Mouse (Mus musculus) kidney, adult 11 months (tissue): ENCODE measurements around the gene Stxbp1.

Experiments used
- DNase-seq: peaks from one replicate; pipeline ENCODE4 v3.0.0; 2022

The Stxbp1 gene

DNA sequence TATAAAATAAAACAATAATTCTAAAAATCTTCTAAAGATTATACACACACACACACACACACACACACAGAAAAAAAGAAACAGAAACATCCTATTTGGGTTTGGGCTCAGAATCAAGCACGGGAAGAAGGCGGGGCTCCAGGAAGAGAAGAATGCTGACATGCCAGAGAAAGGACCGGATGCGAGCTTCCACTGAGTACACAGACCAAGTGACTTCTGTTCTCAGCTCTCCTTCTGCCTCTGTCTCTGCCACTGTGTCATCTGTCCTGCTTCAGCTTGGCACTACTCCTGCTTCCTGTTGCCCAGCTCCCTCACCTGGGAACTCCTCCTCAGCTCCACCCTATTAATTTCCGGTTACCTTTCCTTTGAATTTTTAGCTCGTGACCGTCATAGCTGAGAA, 12.5 kb downstream of the Stxbp1 start:
- DNase-seq = peak; percentile 56

- DNase-seq = no peak
Measured at GRCm38 (mm10) chr2:32828979-32829676, 17.9 kb downstream of the Stxbp1 start.

- no peak for DNase-seq
Measured at GRCm38 (mm10) chr2:32825796-32826195, 21.2 kb downstream of the Stxbp1 start.

GRCm38 (mm10) chr2:32824778-32825177, 22.3 kb downstream of the Stxbp1 start:
- DNase-seq = no peak

DNA sequence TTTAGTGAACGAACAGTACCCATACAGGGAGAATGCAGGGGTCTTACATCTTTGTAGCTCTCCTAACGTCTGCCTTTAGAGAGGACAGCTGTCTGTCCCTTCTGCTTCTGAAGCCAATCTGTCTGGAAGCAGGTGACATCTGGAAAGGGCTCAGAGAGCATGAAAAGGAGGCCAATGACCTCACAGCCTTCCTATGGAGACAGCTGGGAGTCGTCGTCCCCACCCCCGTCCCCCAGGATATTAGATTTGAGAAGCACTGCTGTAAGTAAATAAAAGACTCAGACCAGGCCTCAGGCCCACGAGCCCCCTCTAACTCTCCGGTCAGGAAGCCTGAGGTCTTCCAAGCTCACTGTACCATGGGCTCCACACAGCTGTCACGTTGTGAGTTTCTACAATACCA, 22.9 kb downstream of the Stxbp1 start:
- DNase-seq = no peak

- no peak for DNase-seq
Measured at GRCm38 (mm10) chr2:32823579-32824154, 23.4 kb downstream of the Stxbp1 start.

DNA sequence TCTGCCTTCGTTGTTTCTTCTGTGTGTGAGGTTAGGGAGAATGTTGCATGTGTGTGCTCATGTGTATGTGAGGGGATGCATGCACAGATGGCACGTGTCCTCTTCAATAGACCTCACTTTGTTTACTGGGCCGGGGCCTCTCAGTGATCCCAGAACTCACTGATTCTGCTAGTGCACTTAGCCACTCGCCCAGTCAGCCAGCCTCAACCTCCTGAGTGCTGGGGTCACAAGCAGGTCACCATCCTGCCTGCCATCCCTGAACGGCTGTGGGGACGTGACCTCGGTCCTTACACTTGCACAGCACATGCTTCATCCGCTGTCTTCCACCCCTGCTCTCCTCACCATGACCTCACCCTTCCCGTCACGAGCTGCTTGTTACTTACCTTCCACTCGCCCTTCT, 23.9 kb downstream of the Stxbp1 start:
- DNase-seq = no peak

DNA sequence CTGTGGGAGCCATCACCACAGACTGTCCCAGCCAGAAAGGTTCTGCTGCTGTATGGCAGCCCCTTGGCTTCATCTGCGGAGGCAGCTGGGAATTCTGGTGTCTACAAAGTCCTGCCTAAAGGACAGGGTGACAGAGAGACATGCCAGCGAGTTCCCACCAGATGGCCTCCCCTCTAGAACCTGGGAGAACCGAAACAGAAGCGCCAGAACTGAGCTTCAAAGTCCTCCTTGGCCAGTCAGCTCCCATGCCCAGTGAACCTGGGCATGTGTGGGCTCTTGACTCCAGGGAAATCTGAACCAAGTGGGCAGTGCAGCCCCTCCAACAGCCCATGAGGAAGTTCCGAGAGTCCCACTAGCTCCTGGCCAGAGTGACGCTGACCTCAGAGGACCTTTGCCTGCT, 24.4 kb downstream of the Stxbp1 start:
- DNase-seq = no peak

- DNase-seq = no peak
Measured at GRCm38 (mm10) chr2:32821041-32821802, 25.8 kb downstream of the Stxbp1 start.

DNA sequence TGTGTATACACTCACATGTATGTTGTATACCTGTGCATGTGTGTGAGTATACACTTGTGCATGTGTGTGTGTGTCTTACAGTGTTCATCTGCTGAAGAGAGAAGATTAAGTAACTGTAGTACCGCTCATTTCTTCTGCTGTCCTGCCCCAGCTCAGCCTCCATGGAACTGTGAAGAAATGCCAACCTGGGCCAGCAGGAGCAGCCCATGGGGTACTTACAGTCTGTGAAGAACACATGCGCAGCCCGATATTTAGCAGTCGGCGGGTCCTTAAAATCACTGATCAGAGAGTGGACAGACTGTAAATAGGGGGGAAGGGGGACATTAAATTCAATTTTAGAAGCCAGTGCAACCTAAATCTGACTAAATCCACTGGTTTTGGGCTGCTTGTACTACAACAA, 28.8 kb downstream of the Stxbp1 start:
- no peak for DNase-seq

- no peak for DNase-seq
Measured at GRCm38 (mm10) chr2:32817589-32817988, 29.5 kb downstream of the Stxbp1 start.

GRCm38 (mm10) chr2:32816946-32817581, 30.0 kb downstream of the Stxbp1 start:
- DNase-seq = no peak

GRCm38 (mm10) chr2:32816497-32816896, 30.5 kb downstream of the Stxbp1 start:
- DNase-seq = no peak

- no peak for DNase-seq
Measured at GRCm38 (mm10) chr2:32811959-32812358, 35.1 kb downstream of the Stxbp1 start.

DNA sequence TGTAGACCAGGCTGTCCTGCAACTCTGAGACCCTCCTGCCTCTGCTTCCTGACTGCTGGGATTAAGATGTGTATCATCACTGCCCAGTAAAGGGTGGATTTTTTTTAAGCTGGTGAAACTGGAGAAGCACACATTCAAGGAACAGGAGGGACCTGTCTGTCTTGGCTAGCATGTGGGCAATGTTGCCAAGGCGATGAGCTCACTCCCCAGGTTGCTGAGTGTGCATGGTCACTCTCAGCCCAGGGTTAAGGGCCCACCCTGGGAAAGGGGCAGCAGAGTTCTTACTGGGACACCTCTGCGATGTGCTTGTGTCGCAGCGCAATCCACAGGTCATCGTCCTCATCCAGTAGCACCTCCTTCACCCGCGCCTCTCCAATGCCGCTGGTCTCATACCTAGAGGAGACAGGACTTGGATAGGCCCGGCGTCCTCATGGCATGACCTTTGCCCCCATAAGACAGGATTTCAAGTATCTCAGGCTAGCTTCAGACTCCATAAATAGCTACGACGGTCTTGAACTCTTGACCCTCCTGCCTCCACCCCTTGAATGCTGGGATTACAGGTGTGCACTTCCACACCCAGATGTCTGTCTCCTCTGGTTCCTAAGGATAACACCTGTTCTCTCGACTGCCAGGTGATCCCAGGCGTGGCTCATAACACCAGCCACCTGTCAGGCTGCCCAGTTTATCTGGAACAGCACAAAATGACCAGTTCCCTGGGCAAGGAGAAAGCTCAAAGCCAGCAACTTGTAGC, 38.1 kb downstream of the Stxbp1 start:
- no peak for DNase-seq

DNA sequence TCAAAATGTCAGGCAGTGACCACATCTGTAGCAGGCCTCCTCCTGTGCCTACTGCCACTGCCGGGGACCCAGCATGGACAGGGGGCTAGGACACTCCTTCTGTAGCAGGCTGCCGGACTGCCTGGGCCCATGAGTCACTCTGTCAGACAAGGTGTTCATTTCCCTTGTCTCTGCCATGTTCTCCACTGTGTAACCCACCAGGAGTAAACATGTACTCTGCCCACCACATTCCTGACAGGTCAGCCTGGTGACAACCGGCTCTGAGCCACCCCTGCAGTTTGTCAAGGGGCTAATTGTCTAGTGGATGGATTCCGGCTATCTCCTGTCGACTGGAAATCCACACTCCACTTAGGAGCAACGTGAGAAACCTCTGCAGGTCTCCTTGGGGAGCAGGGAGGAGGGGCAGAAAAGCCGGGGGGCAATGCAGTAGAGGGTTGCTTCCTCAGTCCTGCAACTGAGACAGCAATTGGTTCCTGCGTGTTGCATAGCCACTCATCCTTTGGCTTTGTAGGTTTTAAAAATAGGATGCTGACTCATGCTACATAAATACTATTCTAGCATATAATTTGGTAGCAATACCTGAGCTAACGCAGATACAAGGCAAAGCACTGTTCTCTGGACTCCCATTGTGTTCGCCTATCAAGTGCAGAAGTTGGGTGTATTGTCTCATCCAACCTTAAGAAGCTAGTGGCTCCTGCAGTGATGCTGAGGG, 48.6 kb downstream of the Stxbp1 start:
- DNase-seq = no peak

- no peak for DNase-seq
Measured at GRCm38 (mm10) chr2:32795748-32796418, 51.2 kb downstream of the Stxbp1 start.

DNA sequence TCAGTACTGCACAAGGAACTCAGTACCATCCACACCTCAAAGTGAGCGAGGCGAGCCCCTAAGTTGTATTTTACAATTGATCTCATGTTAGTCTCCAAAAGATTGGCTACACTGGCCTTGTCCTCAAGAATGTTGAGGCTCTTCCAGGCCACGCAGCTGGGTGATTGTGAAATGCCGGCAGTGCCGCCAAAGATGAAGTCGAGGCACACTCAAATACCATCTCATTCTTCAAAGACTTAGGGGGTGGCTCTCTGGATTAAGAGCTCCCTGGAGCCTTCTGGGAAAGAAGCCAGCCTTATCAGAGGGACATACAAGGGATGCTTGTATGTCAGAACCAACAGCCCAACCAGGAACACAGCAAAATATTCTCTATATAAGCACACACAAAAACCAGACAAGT, 55.7 kb downstream of the Stxbp1 start:
- DNase-seq = no peak

- DNase-seq = no peak
Measured at GRCm38 (mm10) chr2:32788581-32788980, 58.5 kb downstream of the Stxbp1 start.

DNA sequence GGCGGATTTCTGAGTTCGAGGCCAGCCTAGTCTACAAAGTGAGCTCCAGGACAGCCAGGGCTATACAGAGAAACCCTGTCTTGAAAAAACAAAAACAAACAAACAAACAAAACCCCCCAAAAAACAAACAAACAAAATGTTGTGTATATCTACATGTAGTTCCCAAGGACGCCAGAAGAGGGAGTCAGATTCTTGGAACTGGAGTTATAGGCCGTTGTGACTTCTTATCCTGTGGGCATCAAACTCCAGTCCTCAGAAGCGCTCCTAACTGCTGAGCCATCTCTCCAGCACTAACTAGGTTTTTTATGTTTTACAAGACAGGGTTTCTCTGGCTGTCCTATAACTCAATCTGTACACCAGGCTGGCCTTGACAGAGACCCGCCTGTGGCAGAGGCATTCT, 59.9 kb downstream of the Stxbp1 start:
- no peak for DNase-seq

GRCm38 (mm10) chr2:32784048-32784681, 62.9 kb downstream of the Stxbp1 start, which contains the start of gene Cfap157:
Gene Cfap157, minus strand, starts transcription at chr2:32784428.
- DNase-seq = no peak
